Mouse (Mus musculus) midbrain, embryonic 12.5 days (tissue): ENCODE data around the gene Plb1. TPM values are rescaled to one million over a fixed set of nuclear protein-coding genes. Genes with fewer than 3 reads are reported as not detected.

ENCODE experiments used
- ATAC-seq: fragments of 200-750 bp; cut with Nextera tagmentation; 2 replicates; pipeline ENCODE4 v1.8.0; 2017; ENCODE audit warnings: low read depth, moderate TSS enrichment, moderate library complexity; ENCODE audit not compliant: low FRiP score
- H3K27ac ChIP-seq: fragments of 300-500 bp; sonication (generic); replicated peaks from 2 replicates; pipeline ENCODE4 v1.5.1; 2016; ENCODE audit warnings: mild to moderate bottlenecking
- H3K27me3 ChIP-seq: fragments of 300-500 bp; sonication (generic); 2 replicates; pipeline ENCODE4 v1.6.1; 2016; ENCODE audit warnings: mild to moderate bottlenecking
- H3K36me3 ChIP-seq: fragments of 300-500 bp; sonication (generic); 2 replicates; pipeline ENCODE4 v1.6.1; 2016
- H3K4me1 ChIP-seq: fragments of 300-500 bp; sonication (generic); 2 replicates; pipeline ENCODE4 v1.6.1; 2016
- H3K4me2 ChIP-seq: fragments of 300-500 bp; sonication (generic); replicated peaks from 2 replicates; pipeline ENCODE4 v1.6.1; 2016; ENCODE audit warnings: mild to moderate bottlenecking, moderate library complexity
- H3K4me3 ChIP-seq: fragments of 300-500 bp; sonication (generic); 2 replicates; pipeline ENCODE4 v1.5.1; 2016; ENCODE audit warnings: mild to moderate bottlenecking
- H3K9ac ChIP-seq: fragments of 300-500 bp; sonication (generic); replicated peaks from 2 replicates; pipeline ENCODE4 v1.6.1; 2016; ENCODE audit warnings: mild to moderate bottlenecking, moderate library complexity
- H3K9me3 ChIP-seq: fragments of 300-500 bp; sonication (generic); 2 replicates; pipeline ENCODE4 v1.6.1; 2016; ENCODE audit warnings: mild to moderate bottlenecking
- WGBS: fragments of 180-500 bp; shearing (Covaris S2); methylation state at CpG from one replicate; pipeline ENCODE4 v1.1.7; 2016; 5-methylcytosine and 5-hydroxymethylcytosine counted together
- polyA plus RNA-seq: library from polyadenylated mRNA; unstranded; fragments of >200 nt; fragmentation: Nextera tagmentation; extraction: Ambion mirVana; gene quantifications from 2 replicates; pipeline ENCODE4 v1.2.1, GENCODE M21; 2016

Plb1 gene
- 0.06 TPM in 1 of 2 replicates, not detected in the other for polyA plus RNA-seq

- Histone ChIP-seq H3K9me3 (no peaks in the 10 kb centered on the region), H3K4me1 (no peaks in the 10 kb centered on the region), H3K27ac (no peak within 1 kb of the TSS), H3K36me3 (no peaks in the 10 kb centered on the region), H3K9ac (no peak within 1 kb of the TSS), H3K4me3 (no peak within 1 kb of the TSS), H3K4me2 (no peak within 1 kb of the TSS), H3K27me3 (no peaks in the 10 kb centered on the region)
- no peak for ATAC-seq
- WGBS = 77% methylated on average over 9 of the region's 9 CpGs
Observed at GRCm38 (mm10) chr5:32232474-32232873, at the start of gene Plb1. TSS of gene Plb1 (plus strand) at chr5:32232708.

GRCm38 (mm10) chr5:32182885-32183629 lies 49.5 kb upstream of the Plb1 start:
- no peaks in the 10 kb centered on the region for H3K9me3 ChIP-seq
- H3K4me1 ChIP-seq = no peaks in the 10 kb centered on the region
- 77% methylated on average over 4 of the region's 4 CpGs for WGBS
- no peak overlapping the region for H3K9ac ChIP-seq
- no peak overlapping the region for H3K4me2 ChIP-seq
- H3K4me3 ChIP-seq = no peak overlapping the region
- no peaks in the 10 kb centered on the region for H3K27me3 ChIP-seq
- H3K27ac ChIP-seq = no peak overlapping the region
- no peaks in the 10 kb centered on the region for H3K36me3 ChIP-seq
- ATAC-seq = no peak

DNA sequence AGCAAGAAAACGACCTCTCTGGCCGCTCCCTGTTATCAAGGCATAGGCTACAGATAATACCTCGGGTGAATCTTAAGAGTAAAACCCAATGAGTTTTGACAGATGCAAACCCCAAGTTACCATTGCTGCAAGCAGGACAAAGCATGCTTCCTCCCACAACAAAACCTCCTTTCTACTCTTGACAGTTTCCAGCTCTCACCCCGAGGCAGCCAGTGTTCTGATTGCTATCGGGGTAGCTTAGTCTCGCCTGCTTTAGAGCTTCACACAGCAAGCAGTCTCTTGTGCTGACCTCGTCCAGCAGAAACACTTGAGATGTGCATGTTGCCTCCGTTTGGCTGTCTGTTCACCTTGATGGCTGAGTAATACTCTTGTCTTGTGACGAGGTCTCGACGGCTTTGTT lies 44.8 kb upstream of the Plb1 start:
- Histone ChIP-seq H3K9me3 (no peaks in the 10 kb centered on the region), H3K4me1 (no peaks in the 10 kb centered on the region)

DNA sequence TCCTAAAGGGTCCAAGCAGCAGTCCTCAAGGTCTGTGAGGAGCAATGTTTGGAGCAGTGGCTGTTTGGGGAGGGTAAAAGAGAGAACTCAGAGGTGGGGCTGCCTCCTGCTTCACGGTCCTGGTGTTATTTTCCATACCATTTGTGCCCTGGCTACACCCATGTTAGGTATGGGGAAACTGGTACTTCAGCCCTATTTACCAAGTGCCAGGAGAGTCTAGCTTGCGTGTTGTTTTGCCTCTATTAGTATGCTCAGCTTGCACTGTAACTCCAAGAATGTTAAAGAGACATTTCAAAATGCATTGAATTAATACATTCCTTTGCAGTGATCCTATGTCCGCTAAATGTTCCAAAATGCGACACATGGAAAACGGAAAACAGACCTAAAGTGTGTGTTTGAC lies 41.2 kb upstream of the Plb1 start:
- Histone ChIP-seq H3K4me2 (no peak overlapping the region), H3K27ac (no peak overlapping the region), H3K4me1 (no peaks in the 10 kb centered on the region), H3K9me3 (no peaks in the 10 kb centered on the region), H3K27me3 (no peaks in the 10 kb centered on the region), H3K9ac (no peak overlapping the region), H3K36me3 (no peaks in the 10 kb centered on the region), H3K4me3 (no peak overlapping the region)
- WGBS = 91% methylated on average over 5 of the region's 5 CpGs
- ATAC-seq = no peak

More for the DNA sequence above, 44.8 kb upstream of the Plb1 start:
- Histone ChIP-seq H3K9ac (no peak overlapping the region), H3K4me3 (no peak overlapping the region), H3K27ac (no peak overlapping the region), H3K27me3 (no peaks in the 10 kb centered on the region), H3K36me3 (no peaks in the 10 kb centered on the region), H3K4me2 (no peak overlapping the region)
- ATAC-seq = no peak
- 51% methylated on average over 11 of the region's 11 CpGs for WGBS

GRCm38 (mm10) chr5:32192016-32192845 lies 40.3 kb upstream of the Plb1 start:
- whole genome bisulfite sequencing = 89% methylated on average over 16 of the region's 16 CpGs
- Histone ChIP-seq H3K4me3 (no peak overlapping the region), H3K9me3 (no peaks in the 10 kb centered on the region), H3K9ac (no peak overlapping the region), H3K36me3 (no peaks in the 10 kb centered on the region), H3K4me2 (no peak overlapping the region), H3K4me1 (no peaks in the 10 kb centered on the region), H3K27me3 (no peaks in the 10 kb centered on the region), H3K27ac (no peak overlapping the region)
- no peak for ATAC-seq

- no peak overlapping the region for H3K27ac ChIP-seq
- H3K4me3 ChIP-seq = no peak overlapping the region
- H3K4me1 ChIP-seq = no peaks in the 10 kb centered on the region
- 73% methylated on average over 4 of the region's 4 CpGs for WGBS
- no peaks in the 10 kb centered on the region for H3K27me3 ChIP-seq
- H3K9ac ChIP-seq = no peak overlapping the region
- no peaks in the 10 kb centered on the region for H3K36me3 ChIP-seq
- no peak overlapping the region for H3K4me2 ChIP-seq
- H3K9me3 ChIP-seq = no peaks in the 10 kb centered on the region
- no peak for ATAC-seq
Observed at GRCm38 (mm10) chr5:32194236-32194635, 38.3 kb upstream of the Plb1 start.

DNA sequence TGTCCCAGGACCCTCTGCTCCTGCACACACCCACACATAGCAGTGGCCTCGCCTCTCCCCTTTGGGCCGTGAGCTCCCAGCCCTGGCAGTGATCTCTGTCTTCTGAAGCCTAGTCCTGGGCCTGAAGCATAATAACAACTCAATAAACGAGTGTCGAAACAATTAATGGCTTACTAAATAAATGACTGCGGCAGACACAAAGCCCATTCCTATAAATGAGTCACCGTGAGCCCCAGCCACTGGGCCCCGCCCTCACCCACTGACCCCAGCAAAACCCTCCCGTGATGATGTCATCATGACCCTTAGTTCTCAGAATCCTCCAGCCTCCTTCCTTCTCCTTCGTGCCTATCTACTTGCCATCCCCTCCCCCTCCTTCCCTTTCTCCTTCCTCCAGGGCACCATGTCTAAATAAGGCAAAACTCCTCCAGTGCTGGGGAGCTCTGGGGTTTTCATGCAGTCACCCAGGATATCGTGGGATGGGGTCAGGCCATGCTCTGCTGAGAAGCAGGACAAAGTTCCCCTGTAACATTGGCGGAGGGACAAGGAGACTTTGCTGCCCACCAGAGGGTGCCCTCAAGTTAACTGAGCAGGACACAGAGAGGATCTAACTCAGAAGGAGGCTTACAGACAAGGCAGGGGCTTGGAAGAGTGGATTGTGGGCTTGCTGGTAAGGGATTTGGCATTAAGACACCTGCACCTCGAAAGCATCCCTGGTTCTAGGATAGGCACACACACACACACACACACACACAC lies 36.5 kb upstream of the Plb1 start:
- H3K4me1 ChIP-seq = no peaks in the 10 kb centered on the region
- H3K27ac ChIP-seq = no peak overlapping the region
- H3K9ac ChIP-seq = no peak overlapping the region
- H3K4me3 ChIP-seq = no peak overlapping the region
- H3K27me3 ChIP-seq = no peaks in the 10 kb centered on the region
- H3K9me3 ChIP-seq = no peaks in the 10 kb centered on the region
- H3K36me3 ChIP-seq = no peaks in the 10 kb centered on the region
- WGBS = 74% methylated on average over 12 of the region's 12 CpGs
- H3K4me2 ChIP-seq = no peak overlapping the region
- no peak for ATAC-seq

DNA sequence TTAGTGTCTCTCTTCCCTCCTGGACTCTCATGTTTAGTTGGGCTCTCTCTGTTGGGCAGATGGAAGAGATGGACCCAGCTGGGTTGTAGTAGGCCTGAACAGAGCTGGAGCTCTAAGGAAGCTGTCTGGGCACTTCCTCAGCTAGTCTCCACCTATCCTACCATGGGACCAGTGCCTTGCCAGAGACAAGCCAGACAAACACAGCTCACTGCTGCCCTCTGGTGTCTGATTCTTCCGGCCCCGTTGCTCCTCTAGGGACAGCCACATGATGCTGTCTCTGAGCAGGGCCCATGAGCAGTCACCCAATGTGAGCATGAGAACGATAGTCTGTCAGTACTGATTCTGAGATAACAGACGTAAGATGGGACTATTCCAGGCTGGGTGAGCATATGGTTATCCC lies 34.8 kb upstream of the Plb1 start:
- 13% methylated on average over 4 of the region's 4 CpGs for WGBS
- ATAC-seq = no peak

GRCm38 (mm10) chr5:32199136-32199535 lies 33.4 kb upstream of the Plb1 start:
- Histone ChIP-seq H3K9me3 (no peaks in the 10 kb centered on the region), H3K4me3 (no peak overlapping the region), H3K9ac (no peak overlapping the region), H3K27ac (no peak overlapping the region), H3K36me3 (no peaks in the 10 kb centered on the region), H3K4me2 (no peak overlapping the region), H3K27me3 (no peaks in the 10 kb centered on the region), H3K4me1 (no peaks in the 10 kb centered on the region)
- 87% methylated on average over 3 of the region's 3 CpGs for whole genome bisulfite sequencing
- no peak for ATAC-seq

More for the DNA sequence above, 34.8 kb upstream of the Plb1 start:
- H3K4me2 ChIP-seq = no peak overlapping the region
- H3K4me3 ChIP-seq = no peak overlapping the region
- no peaks in the 10 kb centered on the region for H3K4me1 ChIP-seq
- no peak overlapping the region for H3K9ac ChIP-seq
- no peaks in the 10 kb centered on the region for H3K27me3 ChIP-seq
- H3K27ac ChIP-seq = no peak overlapping the region
- H3K36me3 ChIP-seq = no peaks in the 10 kb centered on the region
- no peaks in the 10 kb centered on the region for H3K9me3 ChIP-seq

DNA sequence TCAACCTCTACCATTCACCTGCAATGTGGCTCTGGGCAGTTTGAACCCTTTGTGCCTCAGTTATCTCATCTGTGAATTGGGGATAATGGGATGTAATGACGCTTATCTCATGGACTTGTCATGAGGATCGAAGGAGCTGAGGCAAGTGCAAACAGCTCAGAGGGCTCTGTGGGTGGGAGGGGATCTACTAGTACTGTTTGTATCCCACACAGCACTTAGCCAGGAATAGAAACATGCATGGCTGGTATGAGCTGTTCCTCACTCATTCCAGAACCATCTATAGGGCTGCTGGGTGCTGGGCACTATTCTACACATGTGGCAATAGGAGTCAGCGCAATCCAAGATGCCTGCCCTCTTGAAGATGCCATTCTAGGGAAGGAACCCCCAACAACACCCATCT lies 32.9 kb upstream of the Plb1 start:
- WGBS = 84% methylated on average over 3 of the region's 3 CpGs
- Histone ChIP-seq H3K36me3 (no peaks in the 10 kb centered on the region), H3K4me2 (no peak overlapping the region), H3K27ac (no peak overlapping the region), H3K4me3 (no peak overlapping the region), H3K9ac (no peak overlapping the region), H3K4me1 (no peaks in the 10 kb centered on the region), H3K9me3 (no peaks in the 10 kb centered on the region), H3K27me3 (no peaks in the 10 kb centered on the region)
- ATAC-seq = no peak

- no peak overlapping the region for H3K4me2 ChIP-seq
- no peaks in the 10 kb centered on the region for H3K4me1 ChIP-seq
- ATAC-seq = no peak
- no peaks in the 10 kb centered on the region for H3K27me3 ChIP-seq
- H3K9ac ChIP-seq = no peak overlapping the region
- WGBS = 76% methylated on average over 4 of the region's 4 CpGs
- no peaks in the 10 kb centered on the region for H3K36me3 ChIP-seq
- no peaks in the 10 kb centered on the region for H3K9me3 ChIP-seq
- no peak overlapping the region for H3K27ac ChIP-seq
- H3K4me3 ChIP-seq = no peak overlapping the region
Observed at GRCm38 (mm10) chr5:32204653-32205052, 27.9 kb upstream of the Plb1 start.

- Histone ChIP-seq H3K4me1 (peaks cover 6% of the 10 kb centered on the region; the same call in 1 of the 2 replicates), H3K27me3 (no peaks in the 10 kb centered on the region), H3K4me2 (no peak overlapping the region), H3K9ac (no peak overlapping the region), H3K9me3 (no peaks in the 10 kb centered on the region), H3K4me3 (no peak overlapping the region), H3K36me3 (no peaks in the 10 kb centered on the region), H3K27ac (no peak overlapping the region)
- WGBS = 85% methylated on average over 2 of the region's 2 CpGs
- no peak for ATAC-seq
Observed at GRCm38 (mm10) chr5:32206726-32207125, 25.8 kb upstream of the Plb1 start.
